Mouse (Mus musculus) embryo, embryonic 9.5 days (tissue): ENCODE data around the gene Stx4a.
"Not testable (repeated sequence)": the region's sequence is repeated elsewhere in the genome, so short reads cannot be mapped to it uniquely, and the experiment has no call there.

Experiments
- DNase-seq: peaks from one replicate; pipeline ENCODE4 v3.0.0-alpha.2; 2017; ENCODE audit errors: extremely low spot score

Gene Stx4a

GRCm38 (mm10) chr7:127867641-127868040 lies 43.5 kb downstream of the Stx4a start:
- no peak for DNase-seq

- no peak for DNase-seq
Observed at GRCm38 (mm10) chr7:127869149-127869810, 45.2 kb downstream of the Stx4a start.

- no peak for DNase-seq
Observed at GRCm38 (mm10) chr7:127870136-127870821, 46.2 kb downstream of the Stx4a start.

DNA sequence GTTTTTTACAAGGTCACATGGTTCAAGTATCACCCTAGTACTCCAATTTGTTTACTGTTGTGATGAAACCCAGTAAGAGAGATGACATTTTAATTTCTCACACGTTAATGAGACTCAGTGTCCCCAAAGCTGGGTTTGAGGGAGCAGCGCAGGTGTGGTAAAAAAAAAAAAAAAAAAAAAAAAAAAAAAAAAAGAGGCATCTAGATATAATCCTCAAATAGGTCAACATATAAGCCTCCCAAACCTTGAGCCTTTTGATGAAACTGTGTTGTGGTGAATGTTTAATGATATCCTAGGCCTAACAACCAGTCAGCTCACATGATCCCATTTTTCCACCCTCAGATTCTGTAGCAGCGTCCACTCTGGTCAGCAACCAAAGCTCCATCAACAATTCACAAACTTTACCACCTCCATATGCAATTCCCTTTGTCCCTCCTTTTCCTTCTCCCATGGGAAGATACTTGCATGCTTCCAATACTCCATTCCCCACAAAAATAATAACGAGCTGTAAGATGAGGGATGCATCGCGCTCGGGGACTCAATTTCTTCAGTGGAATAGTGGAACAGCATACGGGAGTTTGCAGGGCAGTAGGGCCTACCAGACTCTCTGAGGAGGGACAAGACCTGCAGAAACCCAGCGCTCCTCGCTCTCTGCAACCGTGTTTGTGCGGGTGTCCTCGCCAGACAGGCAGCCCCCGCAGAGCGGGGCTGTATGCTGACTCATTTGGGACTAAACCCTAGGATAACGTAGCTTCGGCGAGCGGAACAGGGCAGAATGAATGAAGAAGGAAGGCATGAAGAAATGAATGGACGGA lies 50.9 kb downstream of the Stx4a start:
- DNase-seq, result no peak

DNA sequence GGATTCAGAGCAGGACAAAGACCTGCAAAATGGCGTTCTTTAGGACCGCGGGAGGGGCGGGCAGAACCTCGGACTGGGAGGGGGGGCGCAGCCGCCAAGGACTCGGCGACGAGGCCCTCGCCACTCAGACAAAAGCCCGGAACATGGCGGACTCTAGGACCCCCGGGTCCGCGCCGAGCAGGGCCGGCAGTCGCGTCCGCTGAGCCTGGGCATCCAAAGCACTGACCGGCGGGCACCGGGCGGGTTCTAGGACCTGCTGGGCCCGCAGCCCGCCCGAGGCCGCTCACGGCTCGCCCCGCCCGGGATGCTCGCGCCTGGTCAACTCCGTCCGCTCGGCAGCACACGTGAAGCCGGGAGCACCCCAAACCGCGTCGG lies 51.5 kb downstream of the Stx4a start:
- DNase-seq, result peak; percentile 94

- DNase-seq, result peak; percentile 92
Observed at GRCm38 (mm10) chr7:127876041-127876466, 52.0 kb downstream of the Stx4a start, which contains the start of gene Zfp646. Zfp646 (plus strand) TSS chr7:127876221.

- peak; percentile 92 for DNase-seq
Observed at GRCm38 (mm10) chr7:127876467-127877348, 52.6 kb downstream of the Stx4a start, which contains the start of gene Zfp668. Zfp668 (minus strand) TSS chr7:127876828.

DNA sequence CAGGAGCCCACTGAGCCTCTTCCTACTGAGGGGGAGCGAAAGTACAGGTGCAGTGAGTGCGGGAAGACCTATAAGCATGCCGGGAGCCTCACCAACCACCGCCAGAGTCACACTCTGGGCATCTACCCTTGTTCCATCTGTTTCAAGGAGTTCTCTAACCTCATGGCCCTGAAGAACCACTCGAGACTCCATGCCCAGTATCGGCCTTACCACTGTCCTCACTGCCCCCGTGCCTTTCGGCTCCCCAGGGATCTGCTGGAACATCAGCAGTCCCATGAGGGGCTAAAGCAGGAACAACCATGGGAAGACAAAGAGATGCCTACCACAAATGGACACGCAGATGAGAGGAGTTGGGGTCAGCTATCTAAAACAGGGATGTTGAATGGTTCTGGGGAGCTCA lies 55.2 kb downstream of the Stx4a start:
- DNase-seq, result no peak

DNA sequence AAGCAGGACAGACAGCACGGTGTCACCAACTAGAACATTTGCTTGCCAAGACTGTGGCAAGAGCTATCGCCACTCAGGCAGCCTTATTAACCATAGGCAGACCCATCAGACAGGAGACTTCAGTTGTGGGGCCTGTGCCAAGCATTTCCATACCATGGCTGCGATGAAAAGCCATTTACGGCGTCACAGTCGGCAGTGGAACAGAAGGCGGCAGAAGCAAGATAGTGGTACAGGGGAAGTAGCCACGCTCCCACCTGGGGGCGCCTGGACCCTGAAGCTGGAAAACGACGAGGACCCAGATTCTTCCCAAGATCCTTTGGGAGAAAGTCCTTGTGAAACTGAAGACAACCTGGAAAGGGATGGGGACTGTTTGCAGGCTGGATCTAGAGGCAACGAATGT lies 56.3 kb downstream of the Stx4a start:
- no peak for DNase-seq

DNA sequence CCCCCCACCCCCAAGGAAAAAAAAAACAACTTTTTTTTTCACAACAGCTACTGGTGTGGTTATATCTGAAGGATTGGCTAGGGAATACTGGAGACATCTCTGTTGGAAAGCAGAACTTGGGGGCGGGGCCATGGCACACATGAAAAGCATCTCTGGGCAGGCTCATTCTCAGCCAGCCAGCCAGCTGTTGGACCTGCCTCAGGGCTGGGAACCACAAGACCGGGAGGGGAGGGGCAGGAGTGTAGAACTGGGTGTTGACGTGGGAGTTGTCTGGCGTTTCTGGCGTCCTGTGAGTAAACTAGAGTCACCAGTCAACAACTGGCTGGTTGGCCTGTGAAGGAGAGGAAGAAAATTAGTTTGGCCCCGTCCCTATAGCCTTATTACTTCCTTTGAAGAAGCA lies 61.9 kb downstream of the Stx4a start:
- no peak for DNase-seq

- DNase-seq, result no peak
Observed at GRCm38 (mm10) chr7:127886551-127886950, 62.5 kb downstream of the Stx4a start.

- no peak for DNase-seq
Observed at GRCm38 (mm10) chr7:127887191-127887590, 63.1 kb downstream of the Stx4a start.

DNA sequence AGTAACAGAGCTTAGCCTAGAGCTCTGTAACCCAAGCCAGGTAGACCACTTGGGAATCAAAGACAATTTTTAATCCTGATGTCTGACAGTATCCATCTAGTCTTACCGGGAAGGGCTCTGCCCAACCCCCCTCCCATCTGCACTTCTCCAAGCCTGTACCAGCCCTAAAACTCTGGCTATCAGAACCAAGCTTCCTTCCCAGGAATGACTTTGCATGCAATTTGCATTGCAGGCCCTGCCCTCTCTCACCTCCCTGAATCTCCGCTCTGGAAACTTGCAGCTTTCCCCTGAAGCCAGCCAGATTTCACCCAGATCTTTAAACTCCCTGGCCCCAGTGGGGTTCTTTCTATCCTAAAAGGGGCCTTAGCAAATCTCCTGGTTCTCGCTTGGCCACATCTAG lies 63.7 kb downstream of the Stx4a start:
- DNase-seq, result no peak

DNA sequence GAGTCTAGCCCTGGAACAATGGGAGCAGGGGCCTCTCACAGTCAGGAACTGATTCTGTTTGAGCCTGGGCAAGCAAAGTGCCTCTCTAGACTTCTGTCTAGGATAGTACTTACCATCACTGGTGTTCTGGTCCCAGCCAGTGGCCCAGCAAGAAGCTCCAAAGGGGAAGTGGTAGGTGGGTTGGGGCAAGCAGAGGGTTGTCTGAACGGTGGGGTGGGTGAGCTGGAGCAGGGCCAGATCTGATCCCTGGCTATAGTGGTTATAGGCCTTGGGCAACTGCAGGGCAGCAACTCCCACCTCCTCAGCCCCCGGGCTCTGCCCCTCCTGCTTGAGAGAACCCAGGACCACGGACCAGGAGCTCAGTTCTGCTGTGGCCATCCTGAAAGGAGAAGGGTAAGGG lies 64.7 kb downstream of the Stx4a start:
- no peak for DNase-seq

- DNase-seq, result no peak
Observed at GRCm38 (mm10) chr7:127890798-127891197, 66.7 kb downstream of the Stx4a start, which contains the start of gene Prss53. Prss53 (minus strand) TSS chr7:127890970.

DNA sequence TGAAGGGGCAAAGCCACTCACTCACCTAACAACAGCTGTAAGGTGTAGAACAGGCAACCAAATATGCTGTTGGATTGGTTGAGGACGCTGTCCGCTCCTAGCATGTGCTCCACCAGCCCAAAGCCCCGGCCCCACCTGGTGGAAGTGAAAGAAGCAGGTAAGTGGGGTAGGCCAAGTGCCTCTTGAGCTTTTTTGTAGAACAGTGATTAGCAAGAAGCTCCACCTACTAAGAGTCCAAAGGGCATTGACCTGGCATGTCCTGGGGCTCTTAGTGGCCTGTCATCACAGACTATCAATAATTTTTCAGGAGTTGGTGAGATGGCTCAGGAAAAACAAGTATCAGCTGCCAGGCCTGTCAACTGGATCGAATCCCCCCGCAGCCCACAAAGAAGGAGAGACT lies 70.4 kb downstream of the Stx4a start:
- DNase-seq, result no peak

- peak; percentile 94 for DNase-seq
Observed at GRCm38 (mm10) chr7:127895442-127895841, 71.3 kb downstream of the Stx4a start, which contains the start of the genes Gm21974 and Vkorc1. Gm21974 (minus strand) TSS chr7:127895454. Vkorc1 (minus strand) TSS chr7:127895617.

DNA sequence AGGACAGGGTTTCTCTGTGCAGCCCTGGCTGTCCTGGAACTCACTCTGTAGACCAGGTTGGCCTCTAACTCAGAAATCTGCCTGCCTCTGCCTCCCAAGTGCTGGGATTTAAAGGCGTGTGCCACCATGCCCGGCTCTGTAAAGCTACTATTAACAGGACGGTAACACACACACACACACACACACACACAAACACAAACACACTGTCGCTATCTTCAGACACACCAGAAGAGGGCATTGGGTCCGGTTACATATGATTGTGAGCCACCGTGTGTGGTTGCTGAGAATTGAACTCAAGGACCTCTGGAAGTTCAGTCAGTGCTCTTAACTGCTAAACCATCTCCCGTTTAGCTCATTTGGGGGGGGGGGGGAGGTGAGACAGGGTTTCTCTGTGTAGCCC lies 71.8 kb downstream of the Stx4a start:
- not testable (repeated sequence) for DNase-seq

- peak; percentile 39 for DNase-seq
Observed at GRCm38 (mm10) chr7:127896384-127896783, 72.3 kb downstream of the Stx4a start.

- DNase-seq, result no peak
Observed at GRCm38 (mm10) chr7:127897542-127897941, 73.4 kb downstream of the Stx4a start.
